Mouse (Mus musculus): ENCODE results near the gene Gemin5. TPM values are rescaled to one million over a fixed set of nuclear protein-coding genes. Genes with fewer than 3 reads are reported as not detected.
"Not testable (repeated sequence)": the region's sequence is repeated elsewhere in the genome, so short reads cannot be mapped to it uniquely, and the experiment has no call there.

Gene Gemin5
- total RNA-seq (2021) (1 to 10 TPM; 9.1 to 9.3 TPM), polyA plus RNA-seq (2012; rRNA removed) (3.2 and 4.7 TPM in 2 replicates)
- long read RNA-seq, full-length matches to known transcripts: 3 of 8 reads
- long read RNA-seq, partial matches to known transcripts: 2 of 8 reads
- long read RNA-seq, other reads (novel, unspliced or antisense): 3 of 8 reads

GRCm38 (mm10) chr11:58168167-58168915 is at the start of gene Gemin5:
Gemin5 (minus strand) TSS chr11:58168539.
- 0 out of 2 replicates have a peak, but pooled peaks have one; percentile 7 for TF ChIP-seq EP300 (IDR thresholded peaks at IDR 0.05; ENCODE audit: insufficient read depth, low read depth, low read length)
- TF ChIP-seq POLR2A (IDR thresholded peaks at IDR 0.05; ENCODE audit: insufficient read depth, low read depth, low read length): peak; percentile 58; the same call in 1 of the 2 replicates
- TF ChIP-seq CTCF (IDR thresholded peaks at IDR 0.05): 0 out of 2 replicates have a peak, but pooled peaks have one; percentile 19
- H3K4me3 ChIP-seq: peak within 1 kb of the TSS; percentile 94
- H3K27me3 ChIP-seq (ENCODE audit: control insufficient read depth, insufficient read depth, low read length): no peaks in the 10 kb centered on the region
- peaks cover 3% of the 10 kb centered on the region for H3K4me1 ChIP-seq (ENCODE audit: control insufficient read depth, insufficient read depth, low read length)
- under 1% methylated on average over 71 of the region's 71 CpGs for WGBS
- H3K9ac ChIP-seq (ENCODE audit: low read depth, low read length): peak within 1 kb of the TSS; percentile 93
- DNase-seq: peak; percentile 89 to 93
- intact Hi-C loops (cut with DNase I): no loop called here
- H3K36me3 ChIP-seq (ENCODE audit: control insufficient read depth, insufficient read depth, low read length): no peaks in the 10 kb centered on the region
- H3K79me2 ChIP-seq (replicated peaks; ENCODE audit: control insufficient read depth, insufficient read depth, low read length): no peaks in the 10 kb centered on the region
- peak within 1 kb of the TSS; percentile 72 for H3K27ac ChIP-seq

GRCm38 (mm10) chr11:58216823-58217222 is 48.5 kb upstream of the Gemin5 start:
- intact Hi-C loops (cut with DNase I): no loop called here
- TF ChIP-seq EP300 (IDR thresholded peaks at IDR 0.05; ENCODE audit: insufficient read depth, low read depth, low read length) (no peak), CTCF (IDR thresholded peaks at IDR 0.05) (no peak), POLR2A (IDR thresholded peaks at IDR 0.05; ENCODE audit: insufficient read depth, low read depth, low read length) (no peak)

GRCm38 (mm10) chr11:58215814-58216213 is 47.5 kb upstream of the Gemin5 start:
- TF ChIP-seq EP300 (IDR thresholded peaks at IDR 0.05; ENCODE audit: insufficient read depth, low read depth, low read length) (no peak), CTCF (IDR thresholded peaks at IDR 0.05) (no peak), POLR2A (IDR thresholded peaks at IDR 0.05; ENCODE audit: insufficient read depth, low read depth, low read length) (no peak)
- Histone ChIP-seq H3K79me2 (replicated peaks; ENCODE audit: control insufficient read depth, insufficient read depth, low read length) (no peaks in the 10 kb centered on the region), H3K4me1 (ENCODE audit: control insufficient read depth, insufficient read depth, low read length) (peaks cover 7% of the 10 kb centered on the region), H3K36me3 (ENCODE audit: control insufficient read depth, insufficient read depth, low read length) (peaks cover 2% of the 10 kb centered on the region; the same call in 1 of the 2 replicates), H3K27ac (peak overlapping the region; percentile 95; the same call in 1 of the 2 replicates), H3K9ac (ENCODE audit: low read depth, low read length) (peak overlapping the region; percentile 44), H3K27me3 (ENCODE audit: control insufficient read depth, insufficient read depth, low read length) (no peaks in the 10 kb centered on the region), H3K4me3 (peak overlapping the region; percentile 77)
- WGBS: 37% methylated on average over 5 of the region's 5 CpGs
- intact Hi-C loops (cut with DNase I): loop anchor here (2.0 kb wide), 1 partner anchor 15 kb away; no protein-coding TSS in a partner anchor
- no peak for DNase-seq

More at GRCm38 (mm10) chr11:58216823-58217222, 48.5 kb upstream of the Gemin5 start:
- H3K9ac ChIP-seq (ENCODE audit: low read depth, low read length): no peak overlapping the region
- no peak overlapping the region for H3K4me3 ChIP-seq
- no peak overlapping the region for H3K27ac ChIP-seq
- no peaks in the 10 kb centered on the region for H3K79me2 ChIP-seq (replicated peaks; ENCODE audit: control insufficient read depth, insufficient read depth, low read length)
- no peak for DNase-seq
- 72% methylated on average over 6 of the region's 6 CpGs for WGBS
- H3K27me3 ChIP-seq (ENCODE audit: control insufficient read depth, insufficient read depth, low read length): no peaks in the 10 kb centered on the region
- peaks cover 7% of the 10 kb centered on the region for H3K4me1 ChIP-seq (ENCODE audit: control insufficient read depth, insufficient read depth, low read length)
- H3K36me3 ChIP-seq (ENCODE audit: control insufficient read depth, insufficient read depth, low read length): peaks cover 2% of the 10 kb centered on the region; the same call in 1 of the 2 replicates

- not testable (repeated sequence) for H3K27me3 ChIP-seq (ENCODE audit: control insufficient read depth, insufficient read depth, low read length); H3K4me1 ChIP-seq (ENCODE audit: control insufficient read depth, insufficient read depth, low read length); DNase-seq; H3K79me2 ChIP-seq (replicated peaks; ENCODE audit: control insufficient read depth, insufficient read depth, low read length); H3K36me3 ChIP-seq (ENCODE audit: control insufficient read depth, insufficient read depth, low read length)
- WGBS: 3% methylated on average over 3 of the region's 3 CpGs
- Histone ChIP-seq H3K4me3 (peak overlapping the region; percentile 77), H3K27ac (peak overlapping the region; percentile 95), H3K9ac (ENCODE audit: low read depth, low read length) (peak overlapping the region; percentile 74)
- peak; percentile 21 for TF ChIP-seq POLR2A (IDR thresholded peaks at IDR 0.05; ENCODE audit: insufficient read depth, low read depth, low read length)
- intact Hi-C loops (cut with DNase I): loop anchor here (2.0 kb wide), 1 partner anchor 14 kb away; no protein-coding TSS in a partner anchor
Measured at GRCm38 (mm10) chr11:58215049-58215430, 46.7 kb upstream of the Gemin5 start.

GRCm38 (mm10) chr11:58214391-58215048 is 46.2 kb upstream of the Gemin5 start:
- peak overlapping the region; percentile 95 for H3K27ac ChIP-seq
- H3K36me3 ChIP-seq (ENCODE audit: control insufficient read depth, insufficient read depth, low read length): peaks cover 2% of the 10 kb centered on the region; the same call in 1 of the 2 replicates
- H3K79me2 ChIP-seq (replicated peaks; ENCODE audit: control insufficient read depth, insufficient read depth, low read length): no peaks in the 10 kb centered on the region
- H3K4me1 ChIP-seq (ENCODE audit: control insufficient read depth, insufficient read depth, low read length): peaks cover 7% of the 10 kb centered on the region
- no peaks in the 10 kb centered on the region for H3K27me3 ChIP-seq (ENCODE audit: control insufficient read depth, insufficient read depth, low read length)
- peak overlapping the region; percentile 78 for H3K9ac ChIP-seq (ENCODE audit: low read depth, low read length)
- 0 out of 2 replicates have a peak, but pooled peaks have one; percentile 46 for TF ChIP-seq EP300 (IDR thresholded peaks at IDR 0.05; ENCODE audit: insufficient read depth, low read depth, low read length)
- peak; percentile 74 for TF ChIP-seq POLR2A (IDR thresholded peaks at IDR 0.05; ENCODE audit: insufficient read depth, low read depth, low read length)
- TF ChIP-seq CTCF (IDR thresholded peaks at IDR 0.05): no peak
- H3K4me3 ChIP-seq: peak overlapping the region; percentile 77
- intact Hi-C loops (cut with DNase I): loop anchor here (2.0 kb wide), 1 partner anchor 14 kb away; no protein-coding TSS in a partner anchor
- peak; percentile 92 to 94 for DNase-seq
- 18% methylated on average over 17 of the region's 17 CpGs for WGBS
